Mouse (Mus musculus): ENCODE data around the gene Cldn24. TPM values are rescaled to one million over a fixed set of nuclear protein-coding genes. Genes with fewer than 3 reads are reported as not detected.
A peak's percentile ranks its signal among the peaks of the same experiment; 100 is the strongest.

Cldn24 gene
- polyA plus RNA-seq, 1 experiment from 2014 or later: not detected

DNA sequence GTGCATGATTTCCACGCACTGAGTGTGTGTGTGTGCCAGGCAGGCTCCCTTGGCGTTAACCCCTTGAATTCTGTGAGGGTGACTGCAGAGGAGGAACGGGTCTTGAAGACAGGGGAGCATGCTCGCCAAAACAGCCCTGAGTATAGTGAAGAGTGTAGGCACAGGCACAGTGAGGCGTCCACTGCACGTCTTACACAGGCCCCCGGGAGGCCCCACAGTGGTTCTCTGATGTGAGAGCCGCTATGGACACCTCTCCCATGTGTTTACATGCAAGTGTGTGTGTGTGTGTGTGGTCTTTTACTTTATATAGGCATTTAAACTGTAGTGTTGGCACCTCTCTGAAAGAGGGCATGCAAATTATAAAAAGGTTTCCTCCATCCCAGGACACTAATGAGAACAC lies 44.6 kb downstream of the Cldn24 start:
- DNase-seq (ENCODE audit: low spot score) (no peak), ATAC-seq (peak; percentile 25; the same call in 1 of the 2 replicates)
- Histone ChIP-seq H3K4me3 (ENCODE audit: low read depth, low read length) (no peak overlapping the region), H3K9me3 (replicated peaks; ENCODE audit: control insufficient read depth, low read length) (no peaks in the 10 kb centered on the region), H3K36me3 (ENCODE audit: control insufficient read depth, insufficient read depth, low read length) (peaks cover 14% of the 10 kb centered on the region; the same call in 1 of the 2 replicates), H3K4me1 (ENCODE audit: control insufficient read depth, insufficient read depth, low read length) (no peaks in the 10 kb centered on the region), H3K4me2 (ENCODE audit: low read length) (no peak overlapping the region), H3K9ac (ENCODE audit: low read length) (no peak overlapping the region), H3K27ac (ENCODE audit: low read depth, low read length) (no peak overlapping the region), H3K27me3 (replicated peaks; ENCODE audit: control insufficient read depth, insufficient read depth, low read length) (no peaks in the 10 kb centered on the region)
- 83% methylated on average over 8 of the region's 8 CpGs for WGBS

- DNase-seq (ENCODE audit: low spot score) (peak; percentile 82), ATAC-seq (peak; percentile 81)
- peaks cover 14% of the 10 kb centered on the region; the same call in 1 of the 2 replicates for H3K36me3 ChIP-seq (ENCODE audit: control insufficient read depth, insufficient read depth, low read length)
- no peaks in the 10 kb centered on the region for H3K27me3 ChIP-seq (replicated peaks; ENCODE audit: control insufficient read depth, insufficient read depth, low read length)
- no peak overlapping the region for H3K27ac ChIP-seq (ENCODE audit: low read depth, low read length)
- 28% methylated on average over 8 of the region's 8 CpGs for WGBS
- H3K4me3 ChIP-seq (ENCODE audit: low read depth, low read length): no peak overlapping the region
- H3K9me3 ChIP-seq (replicated peaks; ENCODE audit: control insufficient read depth, low read length): no peaks in the 10 kb centered on the region
- no peak overlapping the region for H3K9ac ChIP-seq (ENCODE audit: low read length)
- no peaks in the 10 kb centered on the region for H3K4me1 ChIP-seq (ENCODE audit: control insufficient read depth, insufficient read depth, low read length)
- no peak overlapping the region for H3K4me2 ChIP-seq (ENCODE audit: low read length)
These were observed 45.1 kb downstream of the Cldn24 start for GRCm38 (mm10) chr8:47867067-47867466.

Other genes with a start within 250 kb of the Cldn24 start
- 5.8 and 10.1 TPM in 2 replicates for gene Ing2, start 146.6 kb upstream of the Cldn24 start, polyA plus RNA-seq (2014; fragmentation: Nextera tagmentation; extraction: Ambion mirVana)
- 45.4 and 49.3 TPM in 2 replicates for gene Cdkn2aip, start 108.2 kb upstream of the Cldn24 start, polyA plus RNA-seq (2014; fragmentation: Nextera tagmentation; extraction: Ambion mirVana)
- gene Cldn22, start 2.3 kb downstream of the Cldn24 start, polyA plus RNA-seq (2014; fragmentation: Nextera tagmentation; extraction: Ambion mirVana): not detected in 2 replicates
- gene Wwc2, start 168.8 kb downstream of the Cldn24 start, polyA plus RNA-seq (2014; fragmentation: Nextera tagmentation; extraction: Ambion mirVana): 3.0 and 3.8 TPM in 2 replicates